In the genomic region with DNA sequence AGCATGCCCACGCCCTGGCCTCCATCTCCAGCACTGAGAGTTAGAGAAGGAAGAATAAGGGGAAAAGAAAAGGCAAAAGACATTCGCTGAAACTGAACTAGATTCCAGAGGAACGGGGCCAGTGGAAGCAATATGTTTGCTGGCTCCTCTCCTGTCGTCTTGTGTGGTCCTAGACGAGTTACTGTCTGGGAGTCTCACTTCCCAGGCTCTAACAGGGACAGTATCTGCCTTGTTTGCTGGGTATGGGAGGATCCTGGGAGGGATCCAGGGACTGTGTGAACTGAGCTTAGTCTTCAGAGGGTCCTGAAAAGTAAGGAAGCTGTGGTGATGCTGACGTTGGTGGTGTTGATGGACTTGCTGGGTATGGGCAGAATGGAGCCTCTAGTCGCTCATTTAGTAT, we compare ENCODE assay signal across 25 mouse cellular contexts. TPM values are rescaled to one million over a fixed set of nuclear protein-coding genes. Genes with fewer than 3 reads are reported as not detected.
DNase-seq lines count a peak whose midpoint lies in the region; ATAC-seq lines count a peak whose summit lies in the region.
"Had no signal": no experiment of that assay in that cellular context is flagged by ENCODE, and none has a peak within 500 bp of the region (broad histone marks: within the 10 kb centered on the region; RNA-seq: fewer than 3 reads in every experiment).

No protein-coding gene starts in this region.

- 0 out of 2 replicates have a peak overlapping the region, but pooled peaks have one; percentile 12 for H3K27ac ChIP-seq in embryonic facial prominence, embryonic 15.5 days (replicated peaks)
- no peak overlapping the region for H3K27ac ChIP-seq in embryonic facial prominence, embryonic 10.5 days (replicated peaks)
- H3K27ac ChIP-seq: hindbrain, embryonic 15.5 days; liver, embryonic 14.5 days; midbrain, embryonic 12.5 days; neural tube, embryonic 12.5 days had no signal

- no peaks in the 10 kb centered on the region for H3K9me3 ChIP-seq in embryonic facial prominence, embryonic 15.5 days (replicated peaks)
- no peaks in the 10 kb centered on the region for H3K9me3 ChIP-seq in embryonic facial prominence, embryonic 10.5 days
- H3K9me3 ChIP-seq: hindbrain, embryonic 15.5 days; midbrain, embryonic 12.5 days had no signal

- H3K36me3 ChIP-seq in embryonic facial prominence, embryonic 15.5 days: no peaks in the 10 kb centered on the region
- H3K36me3 ChIP-seq in embryonic facial prominence, embryonic 10.5 days (replicated peaks): no peaks in the 10 kb centered on the region
- H3K36me3 ChIP-seq: hindbrain, embryonic 15.5 days; midbrain, embryonic 12.5 days; neural tube, embryonic 12.5 days had no signal

- H3K4me2 ChIP-seq in embryonic facial prominence, embryonic 15.5 days (replicated peaks): no peak overlapping the region
- H3K4me2 ChIP-seq: hindbrain, embryonic 15.5 days; midbrain, embryonic 12.5 days; neural tube, embryonic 12.5 days had no signal

- no peak overlapping the region for H3K9ac ChIP-seq in embryonic facial prominence, embryonic 15.5 days
- H3K9ac ChIP-seq: hindbrain, embryonic 15.5 days; liver, embryonic 14.5 days; midbrain, embryonic 12.5 days; neural tube, embryonic 12.5 days had no signal

- WGBS in embryonic facial prominence, embryonic 15.5 days: 67% methylated on average over 7 of the region's 7 CpGs
- WGBS in embryonic facial prominence, embryonic 10.5 days: 79% methylated on average over 7 of the region's 7 CpGs

- no peak for ATAC-seq in embryonic facial prominence, embryonic 15.5 days (ENCODE audit: insufficient number of reproducible peaks, low FRiP score, low TSS enrichment, low read depth)
- ATAC-seq: activated CD4-positive, CD25-positive, alpha-beta regulatory T cell, adult 4 months; forebrain, embryonic 14.5 days had no signal

- no peak overlapping the region for H3K4me3 ChIP-seq in embryonic facial prominence, embryonic 15.5 days (replicated peaks)
- H3K4me3 ChIP-seq in embryonic facial prominence, embryonic 10.5 days: no peak overlapping the region
- H3K4me3 ChIP-seq: hindbrain, embryonic 15.5 days; midbrain, embryonic 12.5 days; myocyte; neural tube, embryonic 12.5 days had no signal

- H3K4me1 ChIP-seq in embryonic facial prominence, embryonic 15.5 days: peaks cover 13% of the 10 kb centered on the region; the same call in 1 of the 2 replicates
- H3K4me1 ChIP-seq in embryonic facial prominence, embryonic 10.5 days: peaks cover 17% of the 10 kb centered on the region
- H3K4me1 ChIP-seq: hindbrain, embryonic 15.5 days; midbrain, embryonic 12.5 days; neural tube, embryonic 12.5 days had no signal

- H3K27me3 ChIP-seq in embryonic facial prominence, embryonic 15.5 days: no peaks in the 10 kb centered on the region
- no peaks in the 10 kb centered on the region for H3K27me3 ChIP-seq in embryonic facial prominence, embryonic 10.5 days (replicated peaks; ENCODE audit: low read depth, poor library complexity, severe bottlenecking)
- H3K27me3 ChIP-seq: CH12.LX; hindbrain, embryonic 15.5 days; midbrain, embryonic 12.5 days; neural tube, embryonic 12.5 days had no signal

- no peak for DNase-seq in embryonic facial prominence, embryonic 10.5 days (ENCODE audit: low spot score)
- peak; percentile 41 for DNase-seq in heart, postnatal 4 days
- DNase-seq in heart, adult 11 months: no peak
- peak; percentile 37 to 44 for DNase-seq in kidney, postnatal 4 days
- no peak for DNase-seq in kidney, adult 8-10 months
- DNase-seq in right cerebral cortex, postnatal 10 days (ENCODE audit: low spot score in 2 of 2): peak; percentile 50 to 54
- no peak for DNase-seq in right cerebral cortex, postnatal 14 days
- DNase-seq: adrenal gland, adult 2 months; adrenal gland, postnatal 36 days; cerebellum, adult 18-20 months; cerebellum, postnatal 10 days; layer of hippocampus, adult 9-11 months; liver; right cerebral cortex, adult 18-20 months; thymus, adult 18-20 months; thymus, postnatal 25 days had no signal

RNA-seq across cellular contexts. Expression of a gene that starts 10.3 kb away (rescaled TPM):
- 61.1 and 62.0 TPM in 2 replicates for polyA plus RNA-seq in embryonic facial prominence, embryonic 15.5 days (2015; fragmentation: Nextera tagmentation; extraction: Ambion mirVana)
- polyA plus RNA-seq in embryonic facial prominence, embryonic 10.5 days (2016; fragmentation: Nextera tagmentation; extraction: Ambion mirVana): 40.4 and 48.1 TPM in 2 replicates
- 100 to 1,000 TPM in 1 of 2 experiments, 10 to 100 TPM in 1; 95.3 to 102 TPM for total RNA-seq in heart, postnatal 4 days (2021)

Comparison
In these comparisons a context has a peak if more than half of its experiments do, and no peak if none do; other contexts are left out.
1. DNase-seq: peak in heart, postnatal 4 days (single experiment), kidney, postnatal 4 days (2 of 2) and right cerebral cortex, postnatal 10 days (2 of 2); none in embryonic facial prominence, embryonic 10.5 days (single experiment), heart, adult 11 months (single experiment), kidney, adult 8-10 months (0 of 2) and right cerebral cortex, postnatal 14 days (single experiment).